Mouse (Mus musculus) adrenal gland, adult 18-20 months (tissue): ENCODE data around the gene Fam149a. TPM values are rescaled to one million over a fixed set of nuclear protein-coding genes. Genes with fewer than 3 reads are reported as not detected.

ENCODE experiments used
- DNase-seq, 2 experiments: peaks; one replicate each; pipeline ENCODE4 v3.0.0; 2021 to 2022; ENCODE audit warnings: low spot score in 2 of 2
- long read RNA-seq, 2 experiments: library from polyadenylated mRNA; stranded (forward); transcript quantifications; one replicate each; pipeline ENCODE4 v2.0.0; 2021
- total RNA-seq, 2 experiments: library from RNA; stranded (reverse); gene quantifications; 1 replicate in 1 of 2; 2 replicates in 1 of 2; pipeline ENCODE4 v1.2.3; 2021

The Fam149a gene
- 10 to 100 TPM in 1 of 2 experiments, 1 to 10 TPM in 1; 9.8 to 12.0 TPM for total RNA-seq
- long read RNA-seq, experiment 1, transcript Fam149a-203 (14 exons, 2,661 nt): major isoform, 5 of 8 reads
- long read RNA-seq, experiment 1, partial matches to known transcripts: 1 of 8 reads
- long read RNA-seq, experiment 1, other reads (novel, unspliced or antisense): 2 of 8 reads
- long read RNA-seq, experiment 2, partial matches to known transcripts: 4 of 6 reads
- long read RNA-seq, experiment 2, other reads (novel, unspliced or antisense): 0 of 6 reads

DNA sequence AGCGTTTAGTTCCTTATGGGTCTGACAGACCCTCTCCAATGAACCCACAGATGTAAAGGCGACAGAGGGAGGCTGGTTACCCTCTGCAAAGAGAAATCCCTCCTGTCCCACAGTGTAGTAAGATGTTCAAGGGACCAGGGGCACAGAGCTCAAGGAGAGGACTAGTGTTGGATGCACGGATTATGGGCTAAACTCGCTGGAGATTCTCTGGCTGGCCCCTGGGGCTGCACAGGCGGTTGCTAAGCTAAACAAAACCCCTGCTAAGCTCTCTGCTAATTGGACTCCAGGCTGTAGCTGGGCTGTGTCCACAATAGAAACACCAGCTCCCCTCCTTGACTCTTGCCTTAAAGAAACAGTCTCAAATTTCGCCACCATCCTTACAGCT lies at the start of gene Fam149a:
Gene Fam149a (minus strand): TSS at position 329 of the 385 bp plus-strand sequence.
- no peak for DNase-seq

DNA sequence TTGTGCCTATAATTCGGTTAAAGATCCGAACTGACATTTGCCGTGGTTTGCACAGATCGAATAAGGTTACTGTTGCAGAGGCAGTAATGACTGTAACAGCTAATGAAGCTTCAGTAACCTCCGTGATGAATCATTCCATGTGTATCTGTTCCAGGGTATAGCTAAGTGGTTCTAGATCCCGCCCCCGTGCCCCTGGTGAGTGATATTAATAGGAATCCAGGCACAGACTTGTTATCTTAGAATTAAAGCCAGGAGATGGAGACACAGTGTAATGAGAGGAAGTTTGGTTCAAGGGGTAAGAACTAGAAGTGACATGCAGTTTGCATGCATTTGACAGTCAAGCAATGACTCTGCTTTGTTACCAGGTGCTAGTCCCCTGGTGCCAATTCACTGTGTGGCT lies 38.1 kb upstream of the Fam149a start:
- no peak for DNase-seq

DNA sequence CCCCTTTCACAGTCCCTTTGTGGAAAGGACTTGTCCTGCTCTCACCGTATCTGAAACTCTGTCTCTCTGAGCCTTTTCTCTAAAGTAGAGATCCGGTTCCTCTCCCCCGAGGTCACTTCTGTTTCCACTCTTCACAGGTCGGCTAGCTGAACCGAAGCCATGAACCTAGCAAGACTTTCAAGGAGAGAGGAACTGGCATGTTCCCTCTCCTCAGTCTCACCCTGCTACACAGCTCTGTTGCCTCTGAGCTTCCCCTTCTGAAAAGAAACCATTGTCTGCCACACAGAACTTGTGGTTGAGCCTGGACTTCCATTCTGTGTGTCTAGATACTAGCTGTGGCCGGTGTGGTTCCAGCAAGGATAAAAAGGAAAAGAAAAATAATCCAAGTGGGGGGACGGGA lies 32.9 kb upstream of the Fam149a start:
- DNase-seq: no peak

DNA sequence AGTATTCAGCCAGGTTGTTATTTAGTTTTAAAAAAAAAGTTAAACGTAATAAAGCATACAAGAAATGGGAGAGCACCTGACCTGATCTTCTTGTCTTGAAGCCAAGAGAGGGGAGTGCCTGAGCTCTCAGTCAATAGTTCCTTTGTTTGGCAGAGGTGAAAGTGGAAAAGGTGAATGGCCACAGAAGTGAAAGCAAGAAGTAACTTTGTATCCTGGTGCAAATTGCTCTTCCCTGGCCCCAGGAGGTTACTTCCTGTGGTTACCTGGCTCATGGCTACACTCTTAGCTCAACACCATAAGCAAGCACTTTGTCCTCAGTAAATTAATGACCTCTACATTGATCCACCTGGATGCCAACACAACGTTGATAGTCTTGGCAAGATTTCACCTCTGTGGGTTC lies 28.8 kb upstream of the Fam149a start, which contains the start of gene Tlr3:
Gene Tlr3 (minus strand): TSS at position 199 of the 400 bp plus-strand sequence.
- no peak for DNase-seq

DNA sequence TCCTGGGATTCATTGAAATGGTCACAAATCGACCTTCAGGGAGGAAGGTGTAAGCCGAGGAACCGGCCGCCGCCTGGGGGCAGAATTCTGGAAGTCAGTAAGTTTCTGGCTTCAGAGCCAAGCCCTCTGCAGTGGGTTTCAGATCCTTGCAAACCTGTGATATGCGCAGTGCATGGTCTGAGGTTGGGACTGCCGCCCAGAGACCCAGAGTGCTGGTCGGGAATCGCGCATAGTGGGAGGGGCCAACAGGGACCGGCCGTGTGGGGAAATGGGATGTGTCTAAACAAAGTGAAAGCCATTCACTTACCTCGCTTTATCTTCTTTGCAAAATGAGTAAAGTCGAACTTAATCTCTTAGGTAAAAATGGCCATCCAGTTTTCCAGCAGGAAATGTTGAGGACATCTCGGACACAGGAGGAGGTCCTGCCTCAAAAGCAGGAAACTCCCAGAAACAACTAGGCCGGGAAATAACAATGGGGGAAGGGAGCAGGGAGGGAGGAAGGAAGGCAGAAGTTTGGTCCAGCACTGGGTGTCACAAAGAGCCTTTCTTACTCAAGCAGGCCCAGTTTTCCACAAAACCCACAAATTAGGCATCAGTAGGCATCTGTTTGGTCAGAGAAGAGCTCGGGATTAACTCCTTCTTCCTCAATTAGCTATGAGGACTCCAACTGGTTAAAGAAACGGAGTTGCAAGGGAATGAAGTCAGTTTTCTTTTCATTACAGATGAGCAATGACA lies 28.2 kb upstream of the Fam149a start:
- peak; percentile 65 to 67 for DNase-seq

DNA sequence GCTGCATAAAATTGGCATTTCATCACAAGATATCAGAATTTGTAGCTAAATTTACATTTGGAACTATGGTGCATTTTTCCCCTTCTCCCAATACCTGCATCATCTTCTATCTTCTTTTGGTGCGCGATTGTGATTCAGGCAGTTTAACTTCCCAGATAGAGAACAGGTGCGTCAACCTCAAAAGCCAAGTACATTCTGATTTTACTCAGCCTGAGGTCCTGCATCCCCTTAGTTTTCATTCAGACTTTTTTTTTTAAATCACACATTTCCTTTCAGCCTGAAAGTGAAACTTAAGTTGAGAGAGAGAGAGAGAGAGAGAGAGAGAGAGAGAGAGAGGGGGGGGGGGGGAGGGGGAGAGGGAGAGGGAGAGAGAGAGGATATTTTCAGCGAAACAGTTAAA lies 27.6 kb upstream of the Fam149a start:
- DNase-seq: no peak

DNA sequence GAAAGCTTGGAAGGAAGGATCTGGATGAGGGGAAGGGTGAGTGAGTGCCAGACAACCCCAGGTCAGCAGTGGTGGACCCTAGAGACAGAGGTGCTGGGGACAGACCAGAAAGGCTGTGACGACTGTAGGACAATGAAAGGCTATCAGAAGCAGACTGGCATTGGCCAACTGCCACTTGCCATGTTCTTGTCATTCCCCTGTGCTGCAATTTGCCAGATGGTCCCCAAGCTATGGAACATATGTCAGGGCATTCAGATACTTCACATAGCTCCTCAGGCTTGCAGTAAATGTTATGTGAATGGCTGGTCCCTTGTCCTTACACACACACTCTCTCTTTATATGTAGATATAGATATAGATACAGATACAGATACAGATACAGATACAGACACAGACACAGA lies 1.2 kb upstream of the Fam149a start:
- no peak for DNase-seq

DNA sequence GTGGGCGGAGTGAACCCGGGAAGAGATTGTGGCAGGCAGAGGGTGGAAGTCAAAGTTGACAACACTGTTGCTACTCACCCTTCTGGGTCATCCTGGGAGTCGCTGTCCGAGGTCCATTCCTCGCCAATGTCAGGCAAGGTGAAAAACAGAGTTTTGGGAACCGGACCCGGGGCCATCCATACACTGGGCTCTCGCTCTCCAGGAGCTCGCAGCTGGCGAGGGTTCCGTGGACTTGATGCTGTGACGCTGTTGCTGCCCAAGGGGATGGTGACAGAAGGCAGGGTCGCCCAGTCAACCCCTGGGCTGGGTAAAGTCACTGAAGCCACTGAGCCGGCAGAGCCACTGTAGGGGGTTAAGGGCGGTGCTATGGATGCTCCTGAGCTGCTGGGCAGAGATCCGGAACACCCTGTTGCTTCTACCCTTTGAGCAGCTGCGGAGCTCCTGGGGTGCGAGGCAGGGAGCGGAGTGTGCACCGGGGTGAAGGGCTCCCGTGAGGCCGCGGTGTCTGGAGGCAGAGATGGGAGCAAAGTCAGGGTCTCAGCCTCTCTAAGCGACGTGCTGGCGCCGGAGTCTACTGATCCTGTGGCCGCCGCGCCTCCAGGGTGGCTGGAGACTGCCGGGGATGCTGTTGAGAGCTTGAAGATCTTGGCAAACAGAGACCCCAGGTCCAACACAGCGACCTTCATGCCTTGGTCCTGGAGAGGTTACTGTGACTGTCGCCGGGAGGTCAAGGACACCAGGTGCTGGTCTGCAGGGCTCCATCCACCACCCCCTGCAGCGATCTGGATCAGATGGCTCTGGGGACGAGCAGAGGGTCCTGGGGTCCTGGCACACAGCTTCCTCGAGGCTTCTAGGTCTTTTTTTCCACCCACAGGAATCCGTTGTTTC lies 772 bp downstream of the Fam149a start:
- DNase-seq: no peak

DNA sequence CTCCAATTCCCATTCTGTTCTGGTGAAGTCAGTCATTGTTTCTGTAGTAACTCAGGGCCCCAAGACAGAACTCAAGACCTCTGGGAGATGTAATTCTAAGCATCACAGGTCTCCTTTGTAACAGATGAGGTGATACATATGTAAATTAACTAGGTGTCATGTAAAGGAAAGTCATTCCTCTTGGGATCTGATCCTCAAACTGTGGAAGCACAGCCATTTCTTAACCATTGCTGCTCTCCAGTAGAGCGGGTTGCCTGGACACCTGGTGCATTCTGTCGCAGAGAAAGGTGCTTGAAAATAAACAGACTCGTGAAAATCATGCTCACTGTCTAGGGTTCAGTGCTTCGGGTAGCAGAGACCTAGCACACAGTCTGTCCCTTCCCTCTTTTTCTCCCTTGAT lies 1.5 kb downstream of the Fam149a start:
- no peak for DNase-seq

DNA sequence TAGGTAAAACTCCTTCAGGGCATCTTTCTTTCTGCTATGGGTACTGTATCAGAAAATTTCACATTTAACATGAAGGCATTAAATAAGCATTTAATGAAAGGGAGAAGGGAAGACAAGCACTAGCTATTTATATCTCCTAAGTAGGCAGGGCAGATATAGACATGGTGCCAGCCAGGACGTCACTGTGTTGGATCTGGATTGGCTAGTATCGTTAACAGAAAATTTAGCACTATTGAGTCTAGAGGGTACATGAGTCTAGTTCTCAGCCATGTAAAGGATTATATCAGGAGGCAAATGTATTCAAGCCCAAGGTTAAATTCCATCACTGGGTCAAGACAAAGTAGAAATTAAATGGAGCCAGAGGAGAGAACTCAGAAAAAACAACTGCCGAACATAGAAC lies 8.0 kb downstream of the Fam149a start:
- no peak for DNase-seq

DNA sequence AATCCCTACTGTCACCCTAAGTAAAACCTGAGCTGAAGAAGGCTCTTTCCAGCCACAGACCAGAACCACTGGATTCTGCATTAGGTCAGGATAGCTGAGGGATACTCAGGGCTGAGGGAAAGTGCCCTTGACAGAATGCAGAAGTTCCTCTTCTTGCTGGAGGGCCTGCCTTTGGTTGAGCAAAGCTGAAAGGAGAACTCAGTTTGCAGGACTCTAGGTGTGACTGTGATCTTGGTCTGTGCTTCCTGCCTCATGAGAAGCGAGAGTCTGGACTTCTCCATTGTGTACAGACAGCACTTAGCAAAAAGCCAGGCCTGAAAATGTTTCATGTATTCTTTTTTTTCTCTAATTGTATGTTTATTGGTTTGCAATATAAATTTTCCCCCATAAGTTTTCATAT lies 14.9 kb downstream of the Fam149a start:
- no peak for DNase-seq

DNA sequence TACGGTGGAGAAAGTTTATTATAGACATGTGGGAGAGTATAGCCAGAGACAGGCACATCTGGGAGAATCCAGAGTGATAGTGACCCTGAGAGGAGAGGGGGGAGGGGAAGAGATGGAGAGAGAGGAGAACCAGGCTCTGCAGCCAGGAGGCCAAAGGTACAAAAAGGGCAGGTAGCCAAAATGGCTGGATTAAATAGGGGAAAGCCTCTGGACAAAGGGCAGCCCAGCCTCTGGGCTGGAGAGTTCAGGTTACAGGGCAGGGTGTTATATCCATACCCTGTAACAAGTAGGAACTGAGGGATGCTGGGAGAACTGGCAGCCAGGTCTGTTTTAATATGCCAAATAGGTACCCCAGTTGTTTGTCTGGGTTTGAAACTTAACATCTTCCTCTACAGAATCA lies 18.9 kb downstream of the Fam149a start:
- no peak for DNase-seq

DNA sequence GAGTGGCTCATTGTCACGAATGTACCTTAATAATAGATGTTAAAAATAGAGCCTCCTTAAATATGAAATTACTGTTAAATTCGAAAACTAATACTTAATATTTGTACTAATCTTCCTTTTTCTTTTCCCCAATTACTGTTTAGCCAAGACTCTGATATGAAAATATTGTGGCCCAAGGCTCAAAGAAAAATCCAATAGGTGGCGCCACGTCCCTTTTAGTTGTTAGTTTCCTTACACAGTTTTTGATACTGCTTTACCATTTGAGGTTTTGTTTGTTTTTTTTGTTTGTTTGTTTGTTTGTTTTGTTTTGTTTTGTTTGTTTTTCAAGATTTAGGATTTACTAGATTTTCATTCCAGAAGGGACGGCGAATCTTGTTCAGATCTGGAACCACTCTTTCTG lies 19.8 kb downstream of the Fam149a start:
- no peak for DNase-seq

DNA sequence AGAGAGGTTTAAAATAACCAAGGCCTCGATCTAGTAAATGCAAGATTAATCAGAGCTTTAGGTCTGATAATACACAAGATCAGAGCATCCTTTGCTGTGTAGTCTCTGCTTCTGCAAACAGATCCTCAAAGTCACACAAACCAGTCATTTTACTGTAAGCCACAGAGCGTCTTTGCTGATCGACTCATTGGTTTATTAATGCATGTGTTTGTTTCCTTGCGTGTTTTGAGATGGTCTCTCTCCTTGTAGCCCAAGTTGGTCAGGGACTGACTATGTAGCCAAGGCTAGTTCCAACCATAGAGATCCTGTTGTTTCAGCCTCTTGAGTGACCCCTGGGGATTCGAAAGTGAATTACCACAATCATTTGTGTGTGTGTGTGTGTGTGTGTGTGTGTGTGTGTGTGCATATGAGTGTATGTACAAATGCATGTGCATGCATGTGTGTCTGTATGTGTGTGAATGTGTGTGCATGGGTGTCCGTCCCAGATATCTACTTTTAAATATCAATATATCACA lies 22.9 kb downstream of the Fam149a start:
- DNase-seq: no peak

DNA sequence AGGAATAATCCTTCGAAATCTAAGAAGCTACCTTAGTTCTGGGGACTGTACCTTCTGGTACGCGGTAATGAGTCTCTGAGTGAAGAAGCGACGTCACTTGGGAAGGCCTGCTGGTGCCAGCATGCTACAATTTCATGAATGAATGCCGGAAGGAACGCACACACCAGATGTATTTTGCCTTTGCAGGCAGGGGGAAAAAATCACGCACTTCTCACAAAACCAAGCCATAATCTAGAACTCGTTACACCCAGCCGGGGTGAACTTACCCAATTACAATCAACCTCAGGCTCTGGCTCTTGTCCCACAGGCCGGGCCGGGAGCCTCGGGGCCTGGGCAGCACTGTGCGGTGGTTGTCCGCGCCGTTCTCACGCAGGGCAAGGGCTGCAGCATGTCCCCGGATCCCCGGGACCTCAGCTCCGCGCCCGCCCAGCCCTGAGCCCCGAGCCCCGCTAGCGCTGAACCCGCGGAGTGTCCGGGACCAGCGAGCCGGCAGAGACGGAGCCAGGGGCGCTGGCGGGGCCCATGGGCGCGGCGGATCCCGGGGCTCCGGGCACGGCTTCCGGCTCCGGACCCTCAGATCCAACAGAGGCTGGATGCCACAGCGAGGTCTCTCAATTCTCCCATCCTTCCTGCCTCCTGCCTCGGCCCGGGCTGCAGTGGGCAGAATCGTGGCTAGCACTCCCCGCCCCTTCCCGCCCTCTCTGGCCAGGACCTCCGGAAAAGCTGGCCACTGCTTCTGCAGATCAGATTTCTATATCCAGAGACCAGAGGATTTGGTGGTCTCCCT lies 23.8 kb downstream of the Fam149a start:
- peak; percentile 24 to 31 for DNase-seq

DNA sequence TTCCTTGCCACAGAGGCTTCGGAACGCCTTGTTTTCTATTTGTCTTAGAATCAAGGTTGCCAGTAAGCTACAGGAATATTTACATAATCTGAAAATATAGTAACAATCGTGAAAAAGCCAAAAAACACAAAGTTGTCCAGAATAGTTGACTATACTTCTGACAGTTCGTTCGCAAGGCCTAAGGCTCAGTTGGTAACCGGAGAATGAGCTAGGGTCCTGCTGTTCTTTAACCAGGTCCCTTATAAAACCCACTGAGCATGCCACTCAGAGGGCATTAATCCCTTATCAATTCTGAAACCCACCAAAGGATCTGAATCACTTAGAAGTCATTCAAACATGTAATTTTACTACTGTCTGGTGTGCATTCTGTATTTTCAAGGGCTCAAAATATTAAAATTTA lies 26.3 kb downstream of the Fam149a start:
- no peak for DNase-seq

DNA sequence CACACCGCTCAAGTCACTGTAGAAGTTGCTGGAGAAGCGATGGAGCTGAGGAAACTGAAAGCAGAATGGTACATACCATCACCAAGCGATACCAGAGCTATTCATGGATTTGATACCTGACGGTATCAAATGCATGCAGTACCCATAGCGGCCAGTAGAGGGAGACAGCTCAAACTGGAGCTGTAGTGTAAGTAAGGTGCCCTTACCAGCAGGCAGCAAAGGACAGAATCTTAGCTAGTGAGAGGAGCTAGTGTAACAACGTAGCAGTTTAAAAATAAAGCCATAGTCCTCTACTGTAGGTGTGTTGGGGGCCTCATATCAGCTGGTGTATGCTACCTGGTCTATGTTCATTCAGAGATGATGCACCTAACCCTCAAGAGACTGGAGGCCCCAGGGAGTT lies 37.1 kb downstream of the Fam149a start:
- DNase-seq: peak; percentile 63 to 66

DNA sequence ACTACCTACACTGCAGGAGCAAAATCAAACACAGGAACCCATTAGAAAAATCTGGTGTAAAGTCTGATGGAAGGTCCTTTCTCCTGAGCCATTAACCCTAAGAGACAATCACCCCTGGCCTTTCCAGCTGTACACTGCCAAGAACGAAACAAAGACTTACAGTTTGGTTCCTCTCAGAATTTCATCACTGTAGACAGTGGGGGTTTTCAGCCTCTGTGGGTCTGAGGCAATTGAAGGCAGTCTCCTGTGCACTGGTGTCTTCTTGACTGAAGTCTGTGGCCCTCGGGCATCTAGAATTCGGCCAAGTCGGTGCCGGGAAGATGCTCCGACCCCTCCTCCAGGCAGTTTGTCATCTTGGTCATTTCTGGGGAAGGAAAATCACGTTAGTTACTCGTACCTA lies 37.8 kb downstream of the Fam149a start:
- no peak for DNase-seq

DNA sequence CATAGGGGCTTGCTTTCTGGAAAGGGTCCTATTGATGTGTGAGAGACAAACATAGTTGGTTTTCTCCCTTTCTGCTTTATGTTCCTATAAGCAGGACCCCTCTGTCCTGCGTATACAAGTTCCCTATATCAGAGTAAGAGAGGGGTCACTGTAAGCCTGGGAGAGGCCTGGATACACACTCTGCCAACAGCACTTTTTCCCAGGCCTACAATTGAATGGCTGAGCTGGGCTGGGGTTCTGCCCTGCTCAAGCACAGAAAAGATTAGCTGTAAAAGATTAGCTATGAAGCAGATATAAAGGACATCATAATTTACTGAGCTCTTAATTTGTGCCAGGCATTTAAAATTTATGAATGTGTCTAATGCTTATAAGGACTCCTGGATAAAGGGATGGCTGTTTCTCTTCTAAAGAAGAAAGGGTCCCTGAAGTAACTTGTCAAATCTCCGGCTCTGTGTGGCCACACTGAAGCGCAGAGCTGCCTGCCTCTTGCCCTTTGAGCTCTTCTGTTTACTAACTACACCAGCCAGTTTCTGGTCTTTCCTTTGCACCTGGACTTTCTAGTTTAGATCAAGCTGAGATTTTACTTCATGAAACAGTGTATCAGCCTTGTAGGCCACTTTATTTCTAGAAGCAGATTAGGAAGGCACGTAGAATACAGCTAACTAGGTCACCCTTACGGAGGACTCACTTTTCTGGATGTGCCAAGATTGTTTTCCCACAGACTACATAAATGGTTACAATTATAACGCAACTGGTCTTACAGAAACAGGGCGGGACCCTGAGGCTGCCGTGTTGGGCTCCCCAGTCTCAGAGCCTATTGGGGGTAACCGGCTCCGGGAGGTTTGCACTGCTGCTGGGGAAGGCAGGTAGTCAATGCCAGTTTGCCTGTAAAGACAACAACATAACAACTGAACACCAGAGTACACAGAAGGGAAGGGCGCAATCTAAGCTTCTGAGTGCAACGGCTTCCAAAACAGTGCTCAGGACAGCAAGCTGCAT lies 40.2 kb downstream of the Fam149a start:
- DNase-seq: no peak

DNA sequence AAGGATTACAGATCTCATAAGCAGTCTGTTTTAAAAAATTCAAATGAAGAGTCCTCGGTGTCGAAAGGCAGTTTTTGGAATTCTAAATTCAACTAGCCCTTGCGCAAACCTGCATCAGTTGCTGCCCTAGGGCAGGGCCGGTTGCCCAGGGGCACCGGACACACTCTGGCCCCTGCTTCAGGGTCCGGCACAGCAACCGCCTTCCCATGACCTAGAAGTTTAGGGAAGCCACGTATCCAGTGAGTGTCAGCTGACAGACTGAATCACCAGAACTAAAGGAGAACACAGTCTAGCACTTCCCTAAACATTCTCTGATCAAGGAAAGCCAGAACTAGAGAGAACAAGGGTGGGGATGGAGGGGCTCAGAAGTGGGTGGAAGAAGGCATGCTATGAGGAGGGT lies 48.6 kb downstream of the Fam149a start:
- DNase-seq: peak; percentile 33 to 41
